Mouse (Mus musculus) lung, postnatal 10 days (tissue): ENCODE measurements at regions not wholly inside any gene's neighbourhood (a gene's known extent, or its start where the extent isn't known, plus 50 kb on each side); places are given as distances from the start of the nearest gene placed in this dataset.
A peak's percentile ranks its signal among the peaks of the same experiment; 100 is the strongest.

Experiments
- DNase-seq: peaks from one replicate; pipeline ENCODE4 v3.0.0; 2021

- no peak for DNase-seq
Measured at GRCm38 (mm10) chr12:26621135-26621932, 152.3 kb downstream of the Cmpk2 start.

GRCm38 (mm10) chr12:26620501-26621134 is 151.6 kb downstream of the Cmpk2 start:
- no peak for DNase-seq

DNA sequence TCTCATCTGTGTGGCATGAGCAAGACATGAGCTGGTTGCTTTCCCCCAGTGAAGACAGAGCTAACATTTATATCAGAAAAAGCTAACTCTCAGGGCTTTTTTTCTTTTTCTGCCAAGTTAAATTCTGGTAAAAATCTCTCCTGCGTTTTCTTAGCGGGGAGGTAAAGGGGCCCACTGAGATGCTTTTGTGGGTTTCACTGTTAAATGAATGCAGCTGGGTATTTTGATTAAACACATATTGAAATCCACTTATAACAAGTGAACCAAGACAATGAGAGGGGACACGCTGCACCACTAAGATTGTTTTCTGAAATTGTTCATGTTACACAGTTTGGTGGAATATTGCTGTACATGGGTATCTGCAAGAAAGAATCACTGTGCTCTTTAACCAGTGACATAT is 149.0 kb downstream of the Cmpk2 start:
- no peak for DNase-seq

GRCm38 (mm10) chr12:26613086-26613705 is 144.2 kb downstream of the Cmpk2 start:
- DNase-seq: no peak

GRCm38 (mm10) chr12:26610079-26610478 is 141.1 kb downstream of the Cmpk2 start:
- DNase-seq: no peak

GRCm38 (mm10) chr12:26598501-26598900 is 129.5 kb downstream of the Cmpk2 start:
- DNase-seq: no peak

DNA sequence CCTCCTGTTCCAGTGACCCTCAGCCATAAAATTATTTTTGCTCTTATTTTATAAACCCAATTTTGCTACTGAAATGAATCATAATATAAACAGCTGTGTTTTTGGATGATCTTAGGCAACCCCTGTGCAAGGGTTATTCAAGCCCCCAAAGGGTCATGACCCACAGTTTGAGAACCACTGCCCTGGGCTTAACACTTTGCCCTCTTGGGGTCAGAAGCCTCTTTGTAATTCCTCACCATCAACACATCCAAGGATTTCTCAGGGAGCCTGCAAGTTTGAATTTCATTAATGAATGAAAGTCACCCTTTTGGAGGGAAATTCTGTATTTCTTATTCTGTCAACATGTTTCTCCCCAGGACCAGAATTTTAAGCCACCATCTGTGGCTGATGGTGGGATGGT is 123.1 kb downstream of the Cmpk2 start:
- DNase-seq: no peak

- no peak for DNase-seq
Measured at GRCm38 (mm10) chr12:26589091-26589490, 120.1 kb downstream of the Cmpk2 start.

DNA sequence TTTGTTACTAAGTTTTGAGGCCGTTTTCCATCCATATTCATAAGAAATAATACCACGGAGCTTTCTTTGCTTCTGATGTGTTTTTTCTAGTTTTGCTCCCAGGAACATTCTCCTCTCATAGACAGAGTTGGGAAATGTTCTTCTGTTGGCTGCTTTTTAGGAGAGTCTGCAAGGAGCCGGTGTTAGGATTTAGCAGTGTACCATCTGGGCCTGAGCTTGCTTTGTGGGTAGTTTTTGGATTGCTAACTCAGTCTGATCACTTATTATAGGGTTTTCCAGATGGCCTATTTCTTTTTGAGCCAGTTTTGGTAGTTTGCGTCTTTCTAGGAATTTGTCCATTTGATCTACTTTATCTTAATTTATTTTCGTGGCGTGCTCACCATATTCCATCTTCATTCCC is 108.4 kb downstream of the Cmpk2 start:
- DNase-seq: no peak

GRCm38 (mm10) chr12:26571602-26572001 is 102.6 kb downstream of the Cmpk2 start:
- DNase-seq: peak; percentile 4

DNA sequence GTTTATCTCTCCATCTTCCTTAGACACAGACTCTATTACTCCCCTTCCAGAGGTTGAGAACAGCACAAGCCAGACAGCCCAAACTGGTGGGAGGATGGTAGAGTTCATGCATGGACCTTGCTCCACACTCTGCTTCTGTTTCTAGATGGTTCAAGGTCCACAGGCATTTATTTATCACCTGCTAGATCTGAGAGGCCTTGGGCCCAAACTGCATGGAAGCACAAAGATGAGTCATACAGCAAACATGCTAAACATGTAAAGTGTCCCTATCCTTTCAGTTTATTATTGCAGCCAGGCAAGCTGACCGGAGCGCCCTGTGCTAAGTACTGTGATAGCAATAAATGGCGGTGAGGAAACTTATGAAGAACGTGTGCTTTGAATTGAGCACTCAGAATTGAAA is 98.4 kb downstream of the Cmpk2 start:
- DNase-seq: no peak

GRCm38 (mm10) chr12:26562858-26563257 is 93.9 kb downstream of the Cmpk2 start:
- no peak for DNase-seq

DNA sequence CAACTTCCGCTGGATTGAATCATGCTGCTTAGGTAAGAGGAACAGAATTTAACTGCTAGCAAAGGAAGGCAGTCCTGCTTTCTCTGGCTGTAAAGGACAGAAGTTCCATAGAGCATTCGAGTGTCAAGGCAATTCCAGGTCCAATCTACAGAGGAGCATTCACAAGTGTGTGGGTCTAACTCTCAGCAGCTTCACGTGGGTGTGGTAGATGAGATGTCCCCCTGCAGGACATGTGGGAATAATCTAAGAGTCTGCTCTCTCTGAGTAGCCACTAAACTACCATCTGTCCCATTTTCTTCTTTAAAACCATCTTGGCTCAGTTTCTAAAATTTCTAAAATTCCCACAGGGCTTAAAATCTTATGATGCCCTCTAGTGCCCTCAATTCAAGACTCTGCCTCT is 90.6 kb downstream of the Cmpk2 start:
- no peak for DNase-seq

GRCm38 (mm10) chr12:26557411-26557810 is 88.4 kb downstream of the Cmpk2 start:
- no peak for DNase-seq

DNA sequence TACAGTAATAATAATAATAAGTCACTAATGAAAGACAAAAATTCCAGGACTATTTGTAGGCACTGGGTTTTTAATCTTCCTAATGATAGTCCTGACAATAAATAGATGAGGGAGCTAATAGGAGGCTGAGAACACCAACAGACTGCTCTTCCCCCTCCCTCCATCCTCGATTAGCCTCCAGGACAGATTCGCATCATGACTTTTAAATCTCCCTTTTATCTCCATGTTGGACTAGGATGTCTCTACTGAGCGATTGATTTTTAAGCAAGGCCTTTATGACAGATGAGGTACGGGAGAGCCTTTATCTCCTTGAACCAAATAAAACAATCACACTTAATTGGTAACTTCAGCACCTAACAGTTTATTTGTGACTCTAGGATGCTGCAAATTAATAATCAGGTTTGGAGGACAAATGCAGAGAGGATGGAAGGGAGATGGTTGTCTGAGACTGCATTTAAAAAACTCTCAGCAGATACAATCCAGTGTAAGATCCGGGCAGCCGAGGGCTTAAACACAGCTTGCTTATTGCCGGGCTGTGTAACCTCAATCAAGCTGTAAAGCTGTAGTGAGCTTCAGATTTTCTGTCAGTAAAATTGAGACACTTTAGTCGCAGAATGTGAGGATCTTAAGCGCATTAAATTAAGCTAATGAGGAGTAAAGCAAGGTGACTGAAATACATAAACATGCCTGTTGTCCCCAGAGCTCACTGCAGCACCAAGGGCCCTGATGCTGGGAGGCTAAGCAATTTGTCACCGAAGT is 82.3 kb downstream of the Cmpk2 start:
- DNase-seq: no peak

GRCm38 (mm10) chr12:26547466-26547865 is 78.5 kb downstream of the Cmpk2 start:
- peak; percentile 20 for DNase-seq

GRCm38 (mm10) chr12:26546361-26546760 is 77.4 kb downstream of the Cmpk2 start:
- peak; percentile 10 for DNase-seq

DNA sequence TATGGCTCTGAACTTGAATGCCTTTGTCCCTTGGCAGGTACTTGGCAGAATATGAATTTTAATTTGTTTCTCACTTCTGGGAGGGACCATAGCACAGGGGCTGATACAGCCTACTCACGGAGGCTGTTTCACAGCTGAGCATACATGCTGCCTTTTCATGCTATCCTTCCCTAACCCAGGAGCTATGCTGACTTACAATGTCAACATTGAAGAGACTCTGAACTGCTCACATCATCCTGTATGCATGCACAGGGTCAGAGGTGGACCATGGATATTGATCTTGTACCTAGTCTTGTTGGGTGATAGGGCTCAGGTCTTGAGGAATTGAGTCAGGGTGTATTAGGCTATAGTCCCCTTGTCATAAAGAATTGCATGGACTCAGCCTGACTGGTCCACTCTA is 74.5 kb downstream of the Cmpk2 start:
- DNase-seq: no peak

DNA sequence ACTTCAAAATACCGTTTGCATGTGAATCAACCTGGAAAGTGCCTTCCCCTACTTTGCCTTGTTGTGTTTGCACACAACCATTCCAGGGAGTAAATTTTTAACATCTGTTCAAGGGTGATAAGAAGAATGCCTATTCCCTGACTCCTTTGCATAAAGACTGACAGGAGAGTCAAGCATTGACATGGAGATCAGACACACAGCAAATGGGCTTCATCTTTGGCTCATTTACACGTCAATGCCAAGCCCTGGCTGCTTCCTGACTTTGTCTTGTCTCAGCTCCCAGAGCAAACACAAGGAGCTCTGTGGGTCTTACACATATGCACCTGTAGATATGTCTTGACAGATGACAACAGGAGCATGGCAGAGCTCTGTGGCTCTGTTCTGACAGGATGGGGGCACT is 73.4 kb downstream of the Cmpk2 start:
- no peak for DNase-seq

- peak; percentile 18 for DNase-seq
Measured at GRCm38 (mm10) chr12:26535261-26535890, 66.4 kb downstream of the Cmpk2 start.

DNA sequence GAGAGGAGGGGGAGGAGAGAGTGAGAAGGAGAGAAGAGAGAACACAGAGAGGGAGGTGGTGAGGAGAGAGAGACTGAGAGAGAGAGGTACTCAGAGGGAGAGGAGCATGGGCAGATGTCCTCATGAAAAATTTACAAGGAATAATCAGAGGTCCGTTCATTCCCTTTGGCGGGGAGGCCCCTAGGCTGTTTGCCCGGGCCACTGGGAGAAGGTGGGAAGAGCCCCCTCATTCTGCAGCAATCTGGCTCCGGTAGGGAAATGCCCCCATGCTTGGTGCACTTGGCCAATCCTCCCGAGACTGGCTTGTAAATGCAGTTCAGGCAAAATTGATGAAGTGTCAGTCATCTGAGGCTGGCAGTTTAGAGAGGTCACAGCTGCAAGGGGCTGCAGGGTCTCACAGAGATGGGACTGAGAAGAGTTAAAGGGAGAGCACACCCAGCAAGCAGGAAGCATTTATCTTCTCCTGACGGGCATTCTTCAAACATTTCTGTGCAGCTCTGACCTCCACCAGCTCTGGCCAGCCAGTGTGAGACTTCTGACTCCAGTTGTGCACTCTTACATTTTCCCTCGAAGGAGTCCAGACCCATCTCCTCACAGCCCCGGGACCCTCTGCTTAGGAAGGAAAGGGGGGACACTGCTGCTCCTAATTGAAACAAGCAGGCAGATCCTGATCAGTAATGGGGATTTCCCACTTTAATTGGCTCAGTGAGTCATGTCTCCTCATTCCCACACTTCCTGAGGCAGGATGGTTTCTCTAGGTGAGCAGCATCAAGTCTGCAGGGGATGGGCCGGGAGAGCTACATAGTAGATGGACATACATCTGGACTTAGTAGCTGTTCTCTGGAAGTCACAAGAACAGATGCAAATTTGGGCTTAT is 65.5 kb downstream of the Cmpk2 start:
- no peak for DNase-seq

DNA sequence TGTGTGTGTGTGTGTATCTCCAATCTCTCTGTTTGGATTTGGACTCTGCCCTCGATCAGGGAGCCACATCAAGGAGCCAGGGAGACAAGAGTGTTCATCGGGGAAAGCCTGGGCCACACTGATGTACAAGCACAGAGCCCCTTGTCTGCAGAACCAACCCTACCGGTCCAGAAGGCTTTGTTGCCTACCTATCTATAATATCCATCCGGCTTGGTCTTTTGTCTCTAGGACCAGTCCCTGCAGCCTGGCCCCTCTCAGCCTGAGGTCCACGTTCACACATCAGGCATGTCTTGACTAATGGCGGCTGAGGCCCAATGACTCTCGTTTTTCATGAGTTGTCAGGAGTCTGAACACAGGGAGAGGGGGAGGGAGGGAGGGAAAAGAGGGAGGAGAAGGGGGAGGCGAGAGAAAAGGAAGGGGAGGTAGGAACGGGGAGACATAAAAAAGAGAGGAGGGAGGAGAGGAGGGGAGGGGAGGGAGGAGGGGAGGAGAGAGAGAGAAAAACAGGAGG is 64.7 kb downstream of the Cmpk2 start:
- no peak for DNase-seq
